Mouse (Mus musculus): ENCODE data around the gene Nr3c2.
A peak's percentile ranks its signal among the peaks of the same experiment; 100 is the strongest.

Gene Nr3c2

DNA sequence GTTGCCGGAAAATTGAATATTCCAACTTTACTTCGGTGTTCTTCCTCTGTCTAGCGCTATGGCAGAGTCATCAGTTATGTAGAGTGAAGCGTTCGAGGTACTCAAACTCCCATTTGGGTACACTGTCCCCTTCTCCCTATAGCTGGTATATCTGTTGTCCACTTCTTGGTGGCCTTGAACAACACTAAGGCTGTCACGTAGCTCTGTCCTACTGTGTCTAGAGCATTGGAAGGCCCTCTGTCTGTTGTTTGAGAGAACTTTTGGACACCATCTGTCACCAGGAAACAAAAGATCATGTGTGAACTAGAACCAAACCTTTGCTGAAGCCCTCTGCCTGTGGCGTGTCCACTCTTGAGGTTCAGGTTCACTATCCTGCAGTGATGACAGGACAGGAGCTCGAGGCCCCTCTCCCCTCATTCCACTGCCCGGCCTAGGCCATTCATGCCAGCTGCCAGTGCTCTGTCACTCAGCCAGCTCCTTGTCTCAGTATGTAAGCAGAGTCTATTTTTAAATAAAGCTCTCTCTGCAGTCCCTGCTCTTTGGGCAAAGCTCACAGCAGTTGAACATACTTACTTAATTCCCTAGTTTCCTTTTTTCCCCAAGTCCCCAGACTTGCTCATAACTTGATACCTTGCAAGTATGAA lies 72.6 kb downstream of the Nr3c2 start:
- no peak for DNase-seq (ENCODE audit: low read depth)

DNA sequence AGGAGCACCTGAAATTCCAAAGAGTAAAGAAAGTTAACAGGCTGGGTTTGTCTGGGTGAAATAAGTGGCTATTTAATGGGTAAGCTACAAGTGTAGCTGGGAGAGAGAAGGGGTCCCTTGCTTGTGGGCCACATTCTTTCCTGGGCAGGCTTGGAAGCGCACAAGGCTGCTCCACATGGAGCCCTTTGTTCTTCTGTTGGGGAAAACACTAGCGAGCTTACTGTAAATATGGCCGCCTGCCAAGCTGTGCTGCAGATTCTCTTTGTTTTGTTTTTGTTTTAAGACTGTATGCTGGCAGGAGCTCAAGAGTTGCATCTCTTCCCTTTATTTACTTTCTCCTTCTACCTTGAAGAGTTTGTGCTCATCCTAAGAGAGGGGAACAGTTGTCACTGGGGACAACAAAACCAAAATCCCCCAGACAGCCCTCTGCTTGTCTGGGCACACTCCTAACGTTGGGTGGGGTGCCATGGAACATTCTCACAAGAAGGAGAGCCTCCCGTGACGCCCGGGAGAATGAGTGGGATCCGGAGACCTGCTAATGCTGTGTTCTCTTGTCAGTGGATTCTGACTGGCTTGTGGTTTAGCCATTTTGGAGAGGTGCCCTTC lies 73.8 kb downstream of the Nr3c2 start:
- DNase-seq (ENCODE audit: low read depth) = peak; percentile 42

DNA sequence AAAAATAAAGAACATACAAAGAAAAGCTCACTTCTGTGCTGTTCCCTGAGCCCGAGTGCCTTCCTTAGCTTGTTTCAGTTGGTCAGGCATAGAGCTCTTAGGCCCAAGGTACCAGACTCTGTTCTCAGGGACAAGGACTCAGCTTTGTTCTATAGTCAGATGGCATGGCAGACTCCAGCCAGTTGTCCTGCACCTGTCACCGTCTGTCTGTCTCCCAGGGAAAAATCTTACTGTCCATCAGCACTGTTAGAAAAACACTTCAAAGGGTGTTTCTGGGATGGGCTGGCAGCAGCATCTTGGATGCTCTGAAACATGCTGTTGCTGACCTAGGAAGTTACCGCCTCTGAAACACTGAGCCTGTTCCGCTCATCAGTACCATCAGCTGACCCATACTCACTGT lies 78.7 kb downstream of the Nr3c2 start:
- DNase-seq (ENCODE audit: low read depth) = no peak

DNA sequence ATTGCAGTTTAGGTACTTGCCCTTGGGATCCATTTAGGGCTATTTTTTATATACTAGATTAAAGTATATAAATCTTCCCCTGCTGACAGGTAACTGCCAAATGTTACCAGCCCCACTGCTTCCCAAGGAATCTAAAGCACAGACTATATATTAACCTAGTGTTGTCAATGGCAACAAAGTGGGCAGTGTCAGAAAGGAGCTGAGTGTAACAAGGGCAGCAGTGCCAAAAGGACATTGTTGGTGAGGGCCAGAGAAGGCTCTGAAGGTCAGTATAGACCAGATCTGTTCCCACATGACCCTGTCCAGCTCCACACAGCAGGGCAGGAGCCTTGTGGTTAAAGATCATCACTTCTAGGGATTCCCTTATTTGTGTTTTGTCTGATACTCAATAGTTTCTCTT lies 84.8 kb downstream of the Nr3c2 start:
- no peak for DNase-seq (ENCODE audit: low read depth)

DNA sequence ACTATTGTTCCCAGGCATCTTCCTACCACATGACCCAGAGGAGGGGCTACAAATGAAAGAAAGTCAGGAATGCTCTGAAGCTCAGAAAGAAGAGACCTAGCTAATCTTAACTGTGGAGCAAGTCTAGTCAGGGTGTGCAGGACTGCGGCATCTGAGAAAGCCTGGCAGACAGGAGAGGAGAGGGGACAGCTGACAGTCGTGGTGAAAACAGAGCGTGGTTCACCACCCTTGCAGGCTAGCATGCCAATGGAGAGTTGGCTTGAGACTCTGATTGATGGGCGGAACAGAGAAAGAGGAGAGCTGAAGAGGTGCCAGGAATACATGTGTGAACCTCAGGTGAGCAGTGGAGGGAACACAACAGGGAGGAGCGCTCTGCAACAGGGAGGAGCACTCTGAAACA lies 85.6 kb downstream of the Nr3c2 start:
- no peak for DNase-seq (ENCODE audit: low read depth)

DNA sequence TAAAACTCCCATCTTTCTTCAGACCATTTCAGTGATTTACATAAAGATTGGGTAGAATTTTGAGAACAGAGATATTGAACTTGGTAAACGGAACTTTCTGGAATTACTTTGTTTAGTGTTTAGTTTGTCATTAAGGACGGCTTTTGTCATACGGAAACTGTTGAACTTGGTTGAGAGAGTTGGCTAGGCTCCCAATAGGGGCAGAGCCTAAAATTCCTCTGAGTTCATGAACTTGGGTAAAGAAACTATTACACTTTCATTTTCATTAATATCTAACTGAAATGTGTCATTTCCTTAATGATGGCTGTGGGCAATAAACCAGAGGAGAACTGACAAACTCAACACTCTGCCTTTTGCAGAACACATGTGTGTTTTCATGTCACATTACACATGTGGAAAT lies 88.6 kb downstream of the Nr3c2 start:
- DNase-seq (ENCODE audit: low read depth) = no peak

- no peak for DNase-seq (ENCODE audit: low read depth)
These were observed 99.0 kb downstream of the Nr3c2 start for GRCm38 (mm10) chr8:76998276-76998675.

DNA sequence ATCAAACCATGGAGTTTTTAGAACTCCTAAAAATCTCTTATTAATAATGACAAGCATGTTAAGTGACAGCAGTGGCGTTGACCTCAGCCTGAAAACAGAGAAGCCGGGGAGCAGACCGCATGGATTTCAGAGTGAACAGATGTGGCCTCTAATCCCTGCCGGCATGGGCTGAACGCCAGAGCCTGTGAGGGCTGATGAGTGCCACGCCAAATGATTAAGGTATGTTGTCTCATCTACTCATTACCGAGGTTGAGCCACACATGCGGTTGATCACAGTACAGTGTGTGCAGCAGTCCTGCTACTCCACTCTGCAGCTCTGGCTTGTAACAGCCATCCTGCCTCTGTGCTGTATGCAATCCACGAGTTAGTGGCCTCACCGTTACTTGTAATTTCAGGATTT lies 110.2 kb downstream of the Nr3c2 start:
- DNase-seq (ENCODE audit: low read depth) = no peak

GRCm38 (mm10) chr8:77011985-77012384 lies 112.7 kb downstream of the Nr3c2 start:
- DNase-seq (ENCODE audit: low read depth) = no peak

DNA sequence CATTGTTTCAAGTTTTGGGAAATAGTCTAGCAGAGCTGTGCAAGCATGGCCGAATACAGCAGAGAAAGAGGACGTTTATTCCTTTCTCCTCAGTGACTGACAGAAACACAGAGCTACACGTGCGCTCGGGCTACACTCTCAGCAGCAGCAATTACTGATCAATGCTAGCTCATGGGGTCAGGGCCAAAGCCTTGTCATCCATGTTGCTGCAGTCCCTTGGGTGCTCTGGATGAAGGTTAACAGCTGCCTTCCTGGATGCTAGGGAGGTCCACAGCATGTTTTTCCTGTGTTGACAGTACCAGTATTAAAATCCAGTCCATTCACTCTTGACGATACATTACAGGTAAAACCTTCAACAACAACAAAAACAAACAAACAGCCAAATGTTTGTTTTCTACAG lies 113.4 kb downstream of the Nr3c2 start:
- DNase-seq (ENCODE audit: low read depth) = no peak

DNA sequence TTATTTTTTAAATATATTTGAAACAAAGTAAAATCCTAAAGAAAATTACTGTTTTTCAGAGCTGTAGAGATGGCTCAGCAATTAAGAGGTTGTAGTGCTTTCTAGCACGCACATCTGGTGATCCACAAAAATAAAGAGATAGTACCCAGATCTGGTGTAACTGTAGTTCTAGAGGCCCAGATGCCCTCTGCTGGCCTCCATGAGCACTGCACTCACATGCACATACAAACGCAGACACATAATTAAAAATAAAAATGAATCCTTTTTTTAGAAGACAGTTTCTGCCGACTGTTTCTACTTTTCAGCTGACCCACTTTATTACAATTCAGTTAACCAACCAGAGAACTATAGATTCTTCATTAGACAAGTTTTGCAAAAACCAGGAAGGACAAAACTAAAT lies 117.5 kb downstream of the Nr3c2 start:
- DNase-seq (ENCODE audit: low read depth) = no peak

- DNase-seq (ENCODE audit: low read depth) = peak; percentile 5
These were observed 124.8 kb downstream of the Nr3c2 start for GRCm38 (mm10) chr8:77023837-77024710.

DNA sequence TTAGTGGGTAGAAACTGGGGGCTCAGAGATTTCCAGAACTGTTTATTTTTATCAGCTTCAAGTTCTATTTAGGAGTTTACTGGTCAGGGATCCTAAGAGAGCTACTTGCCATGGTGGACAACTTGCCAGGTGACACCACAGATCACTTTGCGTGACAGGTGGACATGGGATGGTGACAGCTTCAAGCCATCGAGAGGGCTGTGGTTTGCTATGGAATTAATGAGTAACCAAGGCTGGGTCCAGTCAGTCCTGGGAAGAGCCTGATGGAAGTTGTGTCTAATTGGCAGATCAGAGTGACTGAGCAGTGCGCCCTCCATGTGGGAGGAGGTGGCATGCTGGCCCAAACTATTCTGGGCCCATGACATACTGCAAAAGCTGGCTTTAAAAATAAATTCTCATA lies 132.0 kb downstream of the Nr3c2 start:
- DNase-seq (ENCODE audit: low read depth) = no peak

- DNase-seq (ENCODE audit: low read depth) = no peak
These were observed 134.6 kb downstream of the Nr3c2 start for GRCm38 (mm10) chr8:77033706-77034464.

DNA sequence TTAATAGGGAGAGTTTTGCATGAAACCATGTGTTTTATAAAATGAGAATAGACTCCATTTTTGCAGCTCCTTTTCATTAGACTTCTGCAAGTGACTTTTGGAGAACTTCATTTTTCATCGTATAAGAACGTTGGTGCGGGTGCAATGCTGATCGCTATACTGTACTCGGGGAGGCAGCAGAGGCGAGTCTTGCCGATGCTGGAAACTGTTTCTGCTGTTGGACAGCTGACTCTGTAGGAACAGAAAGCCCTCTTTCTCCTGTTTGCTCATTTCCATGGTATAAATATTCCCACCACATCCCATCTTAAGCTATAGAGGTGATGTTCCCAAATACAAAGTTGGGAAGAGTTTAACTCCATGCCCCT lies 135.2 kb downstream of the Nr3c2 start:
- no peak for DNase-seq (ENCODE audit: low read depth)

DNA sequence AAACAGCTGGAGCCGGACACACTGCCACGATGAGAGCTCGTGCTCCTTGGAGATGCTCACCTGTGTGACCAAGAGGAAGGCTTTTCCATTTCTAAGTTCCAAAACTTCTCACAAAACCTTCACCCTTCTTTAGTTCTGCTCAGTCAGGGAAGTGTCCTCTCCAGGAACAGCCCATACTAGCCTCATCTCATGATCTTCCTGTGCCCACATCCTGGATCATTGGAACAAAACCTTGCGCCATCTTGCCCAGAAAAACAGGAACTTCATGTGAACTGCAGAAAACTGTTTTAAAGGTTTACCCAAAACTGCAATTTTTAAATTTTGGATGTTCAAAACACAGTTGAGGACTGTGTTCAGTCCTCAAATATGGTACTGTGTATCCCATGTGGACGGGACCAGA lies 142.0 kb downstream of the Nr3c2 start:
- no peak for DNase-seq (ENCODE audit: low read depth)

DNA sequence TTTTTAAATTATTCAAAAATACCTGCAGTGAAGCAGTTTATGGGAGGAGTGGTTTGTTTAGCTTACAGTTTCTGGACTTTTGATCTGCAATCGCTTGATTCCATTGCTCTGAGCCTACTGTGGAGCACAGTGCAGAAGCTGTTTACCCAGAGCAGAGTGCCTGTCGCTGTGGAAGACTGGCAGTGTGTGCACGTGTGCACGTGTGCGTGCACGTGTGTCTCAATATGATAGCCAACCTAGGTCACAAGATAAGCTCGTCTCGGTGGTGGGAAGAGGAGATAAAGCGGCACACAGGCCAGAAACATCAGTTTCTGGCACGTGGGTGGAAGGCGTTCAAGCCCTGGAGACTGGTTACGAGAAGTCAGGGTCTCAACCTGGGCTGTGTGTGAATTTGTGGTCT lies 145.6 kb downstream of the Nr3c2 start:
- no peak for DNase-seq (ENCODE audit: low read depth)

- no peak for DNase-seq (ENCODE audit: low read depth)
These were observed 146.5 kb downstream of the Nr3c2 start for GRCm38 (mm10) chr8:77045711-77046110.

DNA sequence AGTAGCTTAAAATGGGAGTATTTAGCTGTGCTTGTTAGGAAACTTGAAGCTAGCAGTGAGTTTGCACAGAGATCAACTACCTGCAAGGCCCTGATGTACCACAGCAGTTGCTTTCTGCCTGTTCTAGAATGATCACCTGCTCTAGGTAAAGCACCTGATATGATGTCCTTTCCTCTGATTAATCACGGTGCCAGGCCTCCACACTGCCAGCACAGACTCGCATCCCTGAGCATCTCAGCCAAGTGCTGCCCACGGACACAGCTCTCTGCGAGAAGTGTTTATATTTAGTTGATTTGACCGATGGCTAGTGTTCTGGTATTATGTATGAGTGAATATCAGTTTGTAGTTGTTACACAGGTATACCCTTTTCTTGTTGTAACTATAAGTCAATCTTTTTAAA lies 147.0 kb downstream of the Nr3c2 start:
- no peak for DNase-seq (ENCODE audit: low read depth)

DNA sequence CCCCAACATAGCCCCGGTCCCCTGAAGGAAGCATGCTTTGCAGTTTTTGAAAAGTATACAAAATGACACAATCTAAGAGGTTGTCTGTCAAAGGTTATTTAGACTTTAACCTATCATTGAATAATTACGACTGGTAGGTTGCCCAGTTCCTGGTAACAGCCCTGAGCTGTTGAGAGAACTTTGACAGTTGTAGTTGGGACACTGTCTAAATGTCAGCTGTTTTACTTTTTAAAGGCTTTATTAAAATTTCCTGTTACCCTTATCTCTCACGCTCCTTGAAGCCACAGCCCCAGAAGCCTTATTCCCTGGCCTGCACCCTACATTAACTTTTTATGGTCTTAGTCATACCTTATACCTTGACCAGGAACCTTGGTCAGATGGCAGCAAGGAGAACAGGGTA lies 147.5 kb downstream of the Nr3c2 start:
- no peak for DNase-seq (ENCODE audit: low read depth)

GRCm38 (mm10) chr8:77051399-77052275 lies 152.4 kb downstream of the Nr3c2 start:
- DNase-seq (ENCODE audit: low read depth) = no peak

All from NIH3T3 (cell line).